Mouse (Mus musculus): ENCODE results near the gene Tox3. TPM values are rescaled to one million over a fixed set of nuclear protein-coding genes. Genes with fewer than 3 reads are reported as not detected.

Gene Tox3
- polyA plus RNA-seq (2015; fragmentation: Illumina TruSeq; extraction: RNeasy Lipid Tissue Mini Kit (QIAGEN cat#74804); ENCODE audit: insufficient read depth, low read depth, low replicate concordance): 1.4 TPM

DNA sequence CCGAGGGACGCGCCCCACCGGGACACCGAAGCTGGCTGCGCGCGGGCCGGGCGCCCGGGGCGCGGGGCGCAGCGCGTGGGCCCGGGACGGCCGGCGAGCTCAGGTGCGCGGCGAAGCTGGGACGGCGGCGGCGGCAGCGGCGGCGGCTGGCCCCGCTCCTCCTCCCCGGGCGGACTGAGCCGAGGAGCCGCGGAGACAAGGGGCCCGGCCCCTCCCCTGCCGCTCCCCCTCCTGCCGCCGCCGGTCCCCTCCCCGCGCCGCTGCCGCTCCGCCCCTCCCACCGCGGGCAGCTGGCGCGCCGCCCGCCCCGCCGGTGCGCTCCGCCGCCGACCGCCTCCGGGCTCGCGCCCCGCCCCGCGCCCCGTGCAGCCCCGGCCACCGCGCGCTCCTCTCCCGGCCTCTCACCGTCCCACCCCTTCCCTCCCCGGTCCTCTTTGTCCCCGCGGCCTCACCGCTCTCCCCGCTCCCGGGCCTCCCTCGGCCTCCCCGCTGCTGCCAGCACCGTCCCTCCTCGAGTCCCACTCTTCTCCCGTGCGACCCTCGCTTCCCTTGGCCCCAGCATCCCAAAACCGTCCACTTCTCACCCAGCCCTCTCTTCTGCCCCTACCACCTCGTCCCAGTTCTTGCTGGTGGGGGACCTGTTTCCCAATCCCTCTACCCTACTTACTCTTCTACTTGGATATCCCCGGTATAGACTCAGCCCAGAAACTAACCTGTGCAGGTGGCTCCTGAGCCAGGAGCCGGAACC, at the start of gene Tox3:
Gene Tox3 (minus strand): TSS at position 166 of the 748 bp plus-strand sequence.

